Mouse (Mus musculus): ENCODE measurements around the gene Gsg1l. TPM values are rescaled to one million over a fixed set of nuclear protein-coding genes. Genes with fewer than 3 reads are reported as not detected.

The Gsg1l gene
- total RNA-seq, 2 experiments from 2014 or later, result 14.0 to 16.0 TPM

DNA sequence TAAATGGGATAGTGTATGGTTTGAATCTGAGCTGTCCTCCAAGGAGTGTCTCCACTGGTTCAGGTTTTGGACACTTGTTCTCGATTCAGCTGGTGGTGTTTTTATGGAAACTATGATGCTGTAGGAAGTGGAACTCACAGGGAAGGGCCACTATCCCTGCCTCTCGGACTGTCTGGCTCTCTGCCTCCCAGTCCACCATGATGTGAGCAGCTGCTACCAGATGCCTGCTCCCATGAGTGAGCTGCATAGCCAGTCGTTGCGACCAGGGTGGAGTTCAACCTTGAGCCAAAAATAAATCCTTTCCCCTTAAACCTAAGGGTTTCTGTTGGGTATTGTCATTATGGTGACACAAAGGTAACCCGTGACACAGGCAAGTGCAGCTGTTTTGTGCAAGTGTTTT is 158.2 kb downstream of the Gsg1l start:
- no peak for DNase-seq (ENCODE audit: low spot score in 2 of 2)
- no peak for TF ChIP-seq CTCF (conservative IDR thresholded peaks at IDR 0.05)
- Histone ChIP-seq H3K27ac (no peak overlapping the region), H3K4me3 (no peak overlapping the region)

GRCm38 (mm10) chr7:125920801-125921200 is 161.4 kb downstream of the Gsg1l start:
- H3K4me3 ChIP-seq, result no peak overlapping the region
- DNase-seq (ENCODE audit: low spot score in 2 of 2), result no peak
- no peak for TF ChIP-seq CTCF (conservative IDR thresholded peaks at IDR 0.05)
- no peak overlapping the region for H3K27ac ChIP-seq

- TF ChIP-seq CTCF (conservative IDR thresholded peaks at IDR 0.05), result no peak
- Histone ChIP-seq H3K27ac (no peak overlapping the region), H3K4me3 (no peak overlapping the region)
- no peak for DNase-seq (ENCODE audit: low spot score in 2 of 2)
Observed at GRCm38 (mm10) chr7:125900386-125901161, 181.6 kb downstream of the Gsg1l start.

DNA sequence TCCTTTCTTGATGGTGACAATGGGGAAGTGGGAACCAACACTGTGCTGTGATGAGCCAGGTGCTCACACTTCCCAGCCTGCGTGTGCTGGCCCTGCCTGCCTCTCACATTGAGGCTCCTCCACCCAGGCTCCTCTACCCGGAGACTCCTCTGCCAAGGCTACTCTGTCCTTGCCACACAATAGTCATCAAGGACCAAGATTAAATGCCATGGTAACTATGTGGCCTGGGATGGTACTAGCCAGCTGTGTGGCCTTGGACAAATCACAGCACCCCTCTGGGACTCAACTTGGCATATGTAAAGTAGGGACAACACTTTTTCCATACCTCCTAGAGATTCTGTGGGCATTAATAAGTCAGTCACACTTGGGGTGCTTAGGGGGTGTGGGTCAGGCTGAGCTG is 182.3 kb downstream of the Gsg1l start:
- no peak for DNase-seq (ENCODE audit: low spot score in 2 of 2)
- Histone ChIP-seq H3K27ac (no peak overlapping the region), H3K4me3 (no peak overlapping the region)
- no peak for TF ChIP-seq CTCF (conservative IDR thresholded peaks at IDR 0.05)

DNA sequence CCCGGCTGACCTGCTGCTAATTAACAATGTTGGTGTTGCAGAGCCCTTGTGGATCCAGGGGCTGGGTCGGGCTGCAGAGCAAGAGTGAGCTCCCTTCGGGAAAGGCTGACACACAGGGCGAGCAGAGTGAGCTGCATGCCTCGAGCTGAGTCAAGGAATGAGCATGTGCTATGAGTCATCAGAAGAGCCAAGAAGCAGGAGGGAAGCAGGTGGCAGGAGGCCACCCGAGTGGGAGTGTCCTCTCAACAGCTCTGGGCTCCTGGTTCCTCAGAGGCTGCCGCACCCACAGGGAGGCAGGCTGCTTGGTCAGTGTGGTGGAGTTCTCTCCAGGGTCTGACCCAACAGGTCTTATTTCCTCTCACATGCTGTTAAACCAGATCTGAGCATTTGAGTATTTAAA is 183.2 kb downstream of the Gsg1l start:
- Histone ChIP-seq H3K4me3 (no peak overlapping the region), H3K27ac (no peak overlapping the region)
- TF ChIP-seq CTCF (conservative IDR thresholded peaks at IDR 0.05), result no peak
- DNase-seq (ENCODE audit: low spot score in 2 of 2), result peak; percentile 41 to 63

DNA sequence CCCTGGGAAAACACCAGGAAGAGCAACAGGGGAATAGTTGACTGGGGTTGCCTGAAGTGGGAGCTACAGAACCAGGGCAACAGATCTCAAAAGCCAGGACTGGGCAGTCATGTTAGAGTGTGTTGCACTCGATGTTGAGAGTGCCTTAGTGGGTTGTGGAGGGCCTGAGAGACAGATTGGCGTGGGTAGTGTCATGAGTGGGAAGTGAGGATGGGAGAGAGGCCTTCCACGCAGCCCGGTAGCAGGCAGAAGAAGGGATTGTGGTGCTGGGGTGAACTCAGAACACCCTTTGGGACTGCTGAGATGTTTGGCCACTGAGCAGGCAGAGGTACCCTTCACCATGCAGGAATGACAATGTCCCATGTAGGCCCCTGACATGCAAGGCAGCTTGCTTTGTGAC is 185.2 kb downstream of the Gsg1l start:
- H3K27ac ChIP-seq, result no peak overlapping the region
- no peak for DNase-seq (ENCODE audit: low spot score in 2 of 2)

GRCm38 (mm10) chr7:125893621-125894020 is 188.6 kb downstream of the Gsg1l start:
- TF ChIP-seq CTCF (conservative IDR thresholded peaks at IDR 0.05), result no peak
- H3K27ac ChIP-seq, result no peak overlapping the region
- DNase-seq (ENCODE audit: low spot score in 2 of 2), result no peak
- H3K4me3 ChIP-seq, result no peak overlapping the region

More for the DNA sequence above, 185.2 kb downstream of the Gsg1l start:
- no peak for TF ChIP-seq CTCF (conservative IDR thresholded peaks at IDR 0.05)
- no peak overlapping the region for H3K4me3 ChIP-seq

DNA sequence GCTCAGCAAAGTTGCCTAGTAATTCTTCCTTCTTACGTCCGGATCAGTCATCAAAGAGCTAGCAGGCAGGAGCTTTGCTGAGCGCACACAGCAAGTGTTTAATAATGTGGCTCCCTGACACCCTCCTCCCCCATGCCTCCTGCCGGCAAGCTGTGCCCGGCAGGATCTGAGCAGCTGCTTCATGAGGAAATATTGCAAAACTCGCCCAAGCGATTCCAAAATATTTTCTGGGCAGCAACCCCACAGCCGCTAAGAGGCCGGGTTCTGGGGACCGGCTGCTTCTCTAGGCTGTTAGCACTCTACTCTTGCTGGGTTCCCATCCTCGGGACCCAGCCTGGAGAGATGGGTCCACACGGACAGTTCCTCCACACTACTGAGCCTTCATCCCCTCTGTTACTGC is 193.8 kb downstream of the Gsg1l start:
- peak; percentile 79 for DNase-seq (ENCODE audit: low spot score in 2 of 2)
- no peak overlapping the region for H3K27ac ChIP-seq
- no peak overlapping the region for H3K4me3 ChIP-seq
- TF ChIP-seq CTCF (conservative IDR thresholded peaks at IDR 0.05), result 0 out of 2 replicates have a peak, but pooled peaks have one; percentile 13

GRCm38 (mm10) chr7:125887761-125888160 is 194.4 kb downstream of the Gsg1l start:
- no peak overlapping the region for H3K4me3 ChIP-seq
- no peak for DNase-seq (ENCODE audit: low spot score in 2 of 2)
- H3K27ac ChIP-seq, result no peak overlapping the region
- no peak for TF ChIP-seq CTCF (conservative IDR thresholded peaks at IDR 0.05)

DNA sequence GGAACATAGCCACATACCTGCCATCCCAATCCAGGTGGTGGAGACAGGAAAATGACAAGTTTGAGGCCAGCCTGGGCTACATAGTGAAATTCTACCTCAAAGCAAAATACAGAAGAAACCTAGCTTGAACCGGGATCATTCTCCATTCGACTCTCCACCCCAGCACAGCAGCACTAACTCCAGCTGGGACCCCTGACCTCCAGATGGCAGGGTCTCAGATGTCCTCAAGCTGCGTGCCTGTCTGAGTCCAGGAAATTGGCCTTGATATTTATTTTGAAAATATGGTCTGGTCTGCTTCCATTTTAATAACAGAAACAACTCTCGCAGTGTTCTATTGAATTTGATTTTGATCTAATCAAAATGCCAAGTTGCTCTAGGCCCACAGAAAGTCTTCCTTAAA is 195.1 kb downstream of the Gsg1l start:
- H3K4me3 ChIP-seq, result no peak overlapping the region
- TF ChIP-seq CTCF (conservative IDR thresholded peaks at IDR 0.05), result no peak
- no peak for DNase-seq (ENCODE audit: low spot score in 2 of 2)
- no peak overlapping the region for H3K27ac ChIP-seq

GRCm38 (mm10) chr7:125886116-125886680 is 196.0 kb downstream of the Gsg1l start:
- H3K4me3 ChIP-seq, result no peak overlapping the region
- DNase-seq (ENCODE audit: low spot score in 2 of 2), result no peak
- no peak overlapping the region for H3K27ac ChIP-seq
- no peak for TF ChIP-seq CTCF (conservative IDR thresholded peaks at IDR 0.05)

DNA sequence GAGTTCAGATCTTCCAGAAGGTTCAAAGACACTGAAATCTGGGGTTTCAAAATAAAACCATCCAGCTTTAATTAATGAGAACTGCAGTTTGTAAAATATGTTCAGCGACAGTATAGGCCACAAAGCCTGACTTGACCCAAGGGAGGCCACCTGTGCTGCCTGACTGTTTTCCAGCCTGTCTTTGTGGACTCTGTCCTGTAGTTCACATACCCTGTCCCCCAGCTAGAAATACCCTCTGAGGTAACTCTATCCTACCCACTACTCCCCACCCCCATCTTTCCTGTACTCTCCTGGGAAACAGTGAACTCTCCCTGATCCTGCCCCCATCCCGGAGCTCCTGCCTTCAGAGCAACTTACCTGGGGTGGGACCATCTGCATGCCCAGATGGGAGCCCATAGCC is 199.0 kb downstream of the Gsg1l start:
- Histone ChIP-seq H3K27ac (no peak overlapping the region), H3K4me3 (no peak overlapping the region)
- DNase-seq (ENCODE audit: low spot score in 2 of 2), result no peak
- TF ChIP-seq CTCF (conservative IDR thresholded peaks at IDR 0.05), result no peak

GRCm38 (mm10) chr7:125878040-125878439 is 204.2 kb downstream of the Gsg1l start:
- Histone ChIP-seq H3K27ac (no peak overlapping the region), H3K4me3 (no peak overlapping the region)
- TF ChIP-seq CTCF (conservative IDR thresholded peaks at IDR 0.05), result no peak
- no peak for DNase-seq (ENCODE audit: low spot score in 2 of 2)

DNA sequence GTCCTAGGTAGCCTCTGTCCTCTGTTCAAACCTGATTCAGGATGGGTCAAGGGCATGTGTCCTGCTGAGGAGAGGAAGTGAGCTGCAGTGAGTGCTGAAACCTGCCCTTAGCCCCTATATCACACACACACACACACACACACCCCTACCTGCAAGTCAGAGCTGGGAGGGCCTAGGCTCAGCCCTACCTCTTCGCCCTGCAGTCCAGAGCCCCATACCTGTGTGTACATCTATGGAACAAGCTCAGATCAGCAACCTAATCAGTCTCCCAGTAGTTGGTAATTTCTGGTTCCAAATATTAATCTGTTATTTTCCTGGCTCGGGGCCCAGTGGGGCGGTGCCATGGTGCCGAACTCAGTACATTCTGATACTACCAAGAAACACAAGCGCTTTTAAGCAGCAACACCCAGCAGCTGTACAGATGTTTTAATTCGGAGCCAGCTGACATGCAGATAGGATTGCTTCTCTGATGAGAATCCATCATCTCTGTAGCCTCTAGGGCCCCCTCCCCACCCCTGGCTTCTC is 208.2 kb downstream of the Gsg1l start:
- TF ChIP-seq CTCF (conservative IDR thresholded peaks at IDR 0.05), result no peak
- H3K27ac ChIP-seq, result no peak overlapping the region
- H3K4me3 ChIP-seq, result no peak overlapping the region
- DNase-seq (ENCODE audit: low spot score in 2 of 2), result peak in 1 of 2 experiments; percentile 29
